Mouse (Mus musculus): ENCODE results near the gene Pds5b. TPM values are rescaled to one million over a fixed set of nuclear protein-coding genes. Genes with fewer than 3 reads are reported as not detected.
"Not testable (repeated sequence)": the region's sequence is repeated elsewhere in the genome, so short reads cannot be mapped to it uniquely, and the experiment has no call there.

Gene Pds5b
- total RNA-seq, 4 experiments from 2014 or later, result 64.8 to 75.8 (median 70.8) TPM

- DNase-seq (ENCODE audit: low spot score in 2 of 2), result no peak
Measured at GRCm38 (mm10) chr5:150819520-150819919, 146.0 kb downstream of the Pds5b start.

- no peak for DNase-seq (ENCODE audit: low spot score in 2 of 2)
Measured at GRCm38 (mm10) chr5:150821152-150821551, 147.6 kb downstream of the Pds5b start.

- no peak for DNase-seq (ENCODE audit: low spot score in 2 of 2)
Measured at GRCm38 (mm10) chr5:150822781-150823180, 149.2 kb downstream of the Pds5b start.

GRCm38 (mm10) chr5:150823361-150823760, 149.8 kb downstream of the Pds5b start:
- DNase-seq (ENCODE audit: low spot score in 2 of 2), result no peak

GRCm38 (mm10) chr5:150829499-150829898, 156.0 kb downstream of the Pds5b start:
- DNase-seq (ENCODE audit: low spot score in 2 of 2), result no peak

GRCm38 (mm10) chr5:150830718-150831117, 157.2 kb downstream of the Pds5b start:
- DNase-seq (ENCODE audit: low spot score in 2 of 2), result no peak

- DNase-seq (ENCODE audit: low spot score in 2 of 2), result no peak
Measured at GRCm38 (mm10) chr5:150836782-150837181, 163.2 kb downstream of the Pds5b start.

GRCm38 (mm10) chr5:150839688-150840541, 166.4 kb downstream of the Pds5b start:
- no peak for DNase-seq (ENCODE audit: low spot score in 2 of 2)

GRCm38 (mm10) chr5:150840596-150840995, 167.1 kb downstream of the Pds5b start:
- DNase-seq (ENCODE audit: low spot score in 2 of 2), result no peak

- DNase-seq (ENCODE audit: low spot score in 2 of 2), result no peak
Measured at GRCm38 (mm10) chr5:150845961-150846360, 172.4 kb downstream of the Pds5b start.

GRCm38 (mm10) chr5:150850821-150851220, 177.3 kb downstream of the Pds5b start:
- no peak for DNase-seq (ENCODE audit: low spot score in 2 of 2)

- not testable (repeated sequence) for DNase-seq (ENCODE audit: low spot score in 2 of 2)
Measured at GRCm38 (mm10) chr5:150852097-150852496, 178.6 kb downstream of the Pds5b start.

GRCm38 (mm10) chr5:150854506-150854905, 181.0 kb downstream of the Pds5b start:
- no peak for DNase-seq (ENCODE audit: low spot score in 2 of 2)

- peak in 1 of 2 experiments; percentile 78 for DNase-seq (ENCODE audit: low spot score in 2 of 2)
Measured at GRCm38 (mm10) chr5:150859642-150860194, 186.2 kb downstream of the Pds5b start.

Other genes with a start within 250 kb of the Pds5b start
- 1 to 10 TPM in 3 of 4 experiments, under 1 TPM in 1; 0.85 to 1.7 (median 1.3) TPM for gene Zar1l, start 155.6 kb upstream of the Pds5b start, total RNA-seq (2022)
- 10 to 100 TPM in 2 of 4 experiments, 1 to 10 TPM in 2; 8.7 to 12.2 (median 9.7) TPM for gene Brca2, start 151.1 kb upstream of the Pds5b start, total RNA-seq (2022)
- gene N4bp2l1, start 76.6 kb upstream of the Pds5b start, total RNA-seq (2022), result 10 to 100 TPM; 53.3 to 56.8 (median 55.8) TPM
- 10 to 100 TPM; 77.0 to 82.6 (median 79.5) TPM for gene N4bp2l2, start 7.6 kb upstream of the Pds5b start, total RNA-seq (2022)